Mouse (Mus musculus) spleen, embryonic (tissue): ENCODE results near the gene Rem2.

Source experiments
- CTCF ChIA-PET: fragments of 350-600 bp; sonication (Branson Sonifier 250); formaldehyde crosslinking; loops from one replicate; lab custom pipeline; 2022; lab: Charles Lee

Gene Rem2

DNA sequence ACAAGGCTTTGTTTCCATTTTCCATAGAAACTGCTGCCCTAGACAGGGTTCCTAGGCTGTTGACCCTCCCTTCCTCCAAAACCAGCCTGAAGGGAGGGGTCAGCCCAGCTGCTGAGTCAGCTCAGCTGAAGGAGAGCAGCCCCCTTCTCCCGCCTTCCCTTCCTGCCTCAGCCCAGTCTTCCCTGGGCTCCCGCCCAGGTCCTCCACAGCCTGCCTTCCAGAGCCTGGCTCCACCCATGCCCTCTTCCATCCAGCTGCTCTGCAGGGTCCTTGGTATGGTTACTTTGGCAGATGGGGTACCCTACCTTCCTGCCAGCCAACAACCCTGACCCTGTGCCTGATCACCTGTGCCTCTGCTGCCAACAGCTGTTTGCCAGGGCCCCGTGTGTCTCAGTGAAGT is 32.7 kb upstream of the Rem2 start:
- CTCF ChIA-PET, result interaction anchor here (0.9 kb wide), 1 partner anchor 11 kb away, joined by 3 read pairs; no protein-coding TSS in a partner anchor

DNA sequence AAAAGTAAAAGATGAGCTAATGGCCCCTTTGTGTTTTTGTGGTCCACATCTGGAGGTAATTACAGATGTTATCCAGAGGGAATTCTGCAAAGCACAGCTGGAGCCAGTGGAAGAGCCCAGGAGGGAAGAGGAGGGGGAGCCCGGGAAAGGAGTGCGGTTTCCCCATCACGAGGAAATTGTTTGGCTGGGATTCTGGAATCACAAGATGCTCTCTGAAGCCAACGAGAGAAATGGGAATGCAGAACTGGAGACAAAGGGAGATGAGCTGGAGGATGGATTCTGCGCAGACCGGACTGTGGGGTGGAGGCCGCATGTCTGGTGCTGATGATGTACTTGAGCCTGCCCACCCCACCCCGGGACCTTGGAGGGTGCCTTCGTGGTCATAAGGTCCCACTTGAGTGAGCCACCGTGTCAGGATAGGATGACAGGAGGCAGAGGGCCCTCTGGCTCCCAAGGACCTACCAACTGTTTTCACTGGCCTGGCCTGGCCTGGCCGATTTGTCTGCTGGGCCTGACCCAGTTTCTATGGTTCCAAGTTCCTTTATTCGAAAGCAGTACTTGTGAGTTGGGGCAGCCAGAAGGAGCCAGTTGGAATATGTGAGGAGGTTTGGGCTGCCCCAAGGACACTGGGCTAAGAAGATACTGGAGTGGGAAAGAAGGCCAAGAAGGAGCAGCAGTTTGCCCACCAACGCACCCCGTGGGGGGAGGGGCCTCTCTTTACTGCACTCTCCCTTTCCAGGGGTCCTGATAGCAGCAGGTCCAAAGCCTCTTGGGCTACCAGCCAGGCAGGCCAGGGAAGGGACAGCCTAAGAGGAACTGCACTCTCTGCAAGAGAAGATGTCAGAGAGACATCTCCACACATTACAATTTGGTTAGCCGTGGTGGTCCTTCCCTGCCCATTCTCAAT is 31.9 kb upstream of the Rem2 start:
- CTCF ChIA-PET, result no interaction called here

DNA sequence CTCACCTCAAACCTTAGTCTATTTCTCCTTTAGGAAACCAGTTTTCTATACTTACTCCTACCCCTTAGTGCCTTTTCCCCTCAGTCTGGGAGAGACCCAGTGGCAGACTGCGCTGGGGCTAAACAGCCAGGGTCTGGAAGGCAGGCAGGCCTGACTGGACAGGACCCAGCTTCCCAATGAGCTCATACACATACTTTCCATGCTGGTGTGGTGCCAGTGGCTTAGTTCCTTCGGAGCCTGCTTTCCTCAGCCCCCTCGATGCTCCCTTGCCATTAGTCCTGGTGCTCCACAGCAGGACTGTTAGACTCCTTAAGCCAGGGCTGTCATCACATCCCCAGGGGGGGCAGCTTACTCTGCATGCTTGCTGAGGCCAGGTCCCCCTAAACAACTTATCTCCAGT is 30.4 kb upstream of the Rem2 start:
- CTCF ChIA-PET, result interaction anchor here (1.2 kb wide), 1 partner anchor 9 kb away, joined by 3 read pairs; no protein-coding TSS in a partner anchor

DNA sequence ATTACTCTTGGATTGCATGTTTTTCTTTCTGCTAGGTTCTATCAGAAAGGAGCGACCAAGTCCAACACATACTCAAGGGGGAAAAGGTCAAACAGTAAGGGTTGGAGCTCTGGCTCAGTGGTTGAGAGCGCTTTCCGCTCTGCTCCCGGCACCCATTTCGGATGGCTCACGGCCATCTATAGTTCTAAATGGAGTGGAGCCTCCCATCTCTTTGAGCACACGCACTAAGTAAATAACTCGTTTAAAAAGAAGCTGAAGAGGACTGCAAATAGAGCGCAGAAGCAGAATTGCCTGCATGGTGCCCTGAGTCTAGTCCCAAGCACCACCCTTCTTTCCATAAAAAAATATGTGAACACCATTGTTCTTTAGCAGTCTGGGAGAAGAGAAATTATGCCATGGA is 22.3 kb upstream of the Rem2 start:
- CTCF ChIA-PET, result interaction anchor here (0.5 to 1.2 kb wide), 3 partner anchors 25 to 1272 kb away, joined by 3 read pairs; no protein-coding TSS in a partner anchor

DNA sequence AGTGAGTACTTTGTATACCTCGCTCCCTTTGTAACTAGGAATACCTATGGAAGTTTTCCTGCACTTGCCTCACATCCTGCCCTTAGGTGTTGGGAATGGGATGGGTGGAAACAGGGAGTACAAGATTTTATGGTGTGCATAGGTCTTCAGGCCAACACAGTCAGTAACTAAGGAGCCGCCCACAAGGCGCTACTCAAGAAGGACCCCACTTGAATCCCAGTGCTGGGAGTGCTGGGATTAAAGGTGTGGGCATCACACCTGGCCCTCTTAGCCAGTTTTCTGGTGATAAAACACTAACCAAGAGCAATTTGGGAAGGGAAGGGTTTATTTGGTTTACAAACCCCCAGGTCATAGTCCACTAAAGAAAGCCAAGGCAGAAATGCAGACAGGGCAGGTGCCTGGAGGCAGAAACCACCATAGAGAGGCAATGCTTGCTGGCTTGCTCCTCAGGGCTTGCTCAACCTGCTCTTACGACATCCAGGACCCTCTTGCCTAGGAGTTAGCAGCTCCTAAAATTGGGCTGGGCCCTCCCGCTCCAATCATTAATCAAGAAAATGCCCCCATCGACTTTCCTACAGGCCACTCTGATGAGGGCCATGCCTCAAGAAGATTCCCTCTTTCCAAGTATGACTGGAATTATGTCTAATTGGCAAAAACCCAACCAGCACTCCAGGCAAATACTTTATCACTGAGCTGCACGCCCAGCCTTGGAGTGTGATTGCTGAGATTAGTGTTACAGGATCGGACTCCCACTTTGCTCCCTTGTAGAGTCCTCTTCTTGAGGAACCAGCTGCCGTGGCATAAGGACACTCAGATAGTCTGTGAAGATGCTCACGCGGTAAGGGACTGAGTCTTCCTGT is 21.0 kb upstream of the Rem2 start:
- CTCF ChIA-PET, result no interaction called here

DNA sequence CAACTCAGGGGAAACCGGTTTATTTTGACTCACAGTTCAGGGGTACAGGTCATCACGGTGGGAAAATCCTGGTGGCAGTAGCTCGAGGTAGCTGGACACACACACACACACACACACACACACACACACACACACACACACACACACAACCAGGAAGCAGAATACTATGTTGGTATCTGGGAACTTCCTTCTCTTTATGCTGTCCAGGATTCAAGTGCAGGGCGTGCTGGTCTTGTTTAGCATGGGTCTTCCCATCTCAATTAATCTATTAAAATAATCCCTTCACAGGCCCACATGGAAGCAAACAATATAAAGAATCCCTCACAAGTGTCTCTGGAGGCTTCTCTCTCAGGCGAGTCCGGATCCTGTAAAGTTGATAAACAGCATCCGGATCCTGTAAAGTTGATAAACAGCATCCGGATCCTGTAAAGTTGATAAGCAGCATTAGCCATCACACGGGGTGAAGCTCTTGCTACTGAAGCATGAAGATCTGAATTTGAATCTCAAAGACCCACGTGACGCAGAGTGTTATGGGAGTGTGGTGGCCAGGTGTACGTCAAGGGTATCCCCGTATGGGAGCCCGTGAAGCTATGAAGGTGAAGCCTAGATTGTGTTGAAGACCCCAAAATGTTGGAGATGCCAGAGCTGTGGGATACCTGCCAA is 17.9 kb upstream of the Rem2 start:
- CTCF ChIA-PET, result interaction anchor here (0.6 kb wide), 1 partner anchor 92 kb away, joined by 9 read pairs; no protein-coding TSS in a partner anchor

DNA sequence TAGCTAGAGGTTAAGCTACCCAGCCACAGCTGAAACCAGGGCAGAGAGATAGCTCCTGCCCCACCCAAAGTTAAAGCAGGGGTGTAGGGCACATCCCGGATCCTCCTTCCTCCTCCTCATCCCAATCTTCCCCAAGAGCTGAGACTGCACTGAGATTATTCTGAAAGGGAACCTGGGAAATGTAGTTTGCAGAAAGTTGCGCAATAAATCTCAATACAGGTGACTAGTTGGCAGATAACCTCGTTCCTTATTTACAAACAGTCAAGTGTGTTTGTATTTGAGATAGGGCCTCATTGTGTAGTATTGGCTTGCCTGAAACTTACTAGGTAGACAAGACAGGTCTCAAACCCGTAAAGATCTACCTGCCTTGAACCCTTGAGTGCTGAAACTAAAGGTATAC is 13.8 kb upstream of the Rem2 start:
- CTCF ChIA-PET, result interaction anchor here (0.6 to 0.7 kb wide), 2 partner anchors 30 to 121 kb away, joined by 4 to 19 read pairs; no protein-coding TSS in a partner anchor

DNA sequence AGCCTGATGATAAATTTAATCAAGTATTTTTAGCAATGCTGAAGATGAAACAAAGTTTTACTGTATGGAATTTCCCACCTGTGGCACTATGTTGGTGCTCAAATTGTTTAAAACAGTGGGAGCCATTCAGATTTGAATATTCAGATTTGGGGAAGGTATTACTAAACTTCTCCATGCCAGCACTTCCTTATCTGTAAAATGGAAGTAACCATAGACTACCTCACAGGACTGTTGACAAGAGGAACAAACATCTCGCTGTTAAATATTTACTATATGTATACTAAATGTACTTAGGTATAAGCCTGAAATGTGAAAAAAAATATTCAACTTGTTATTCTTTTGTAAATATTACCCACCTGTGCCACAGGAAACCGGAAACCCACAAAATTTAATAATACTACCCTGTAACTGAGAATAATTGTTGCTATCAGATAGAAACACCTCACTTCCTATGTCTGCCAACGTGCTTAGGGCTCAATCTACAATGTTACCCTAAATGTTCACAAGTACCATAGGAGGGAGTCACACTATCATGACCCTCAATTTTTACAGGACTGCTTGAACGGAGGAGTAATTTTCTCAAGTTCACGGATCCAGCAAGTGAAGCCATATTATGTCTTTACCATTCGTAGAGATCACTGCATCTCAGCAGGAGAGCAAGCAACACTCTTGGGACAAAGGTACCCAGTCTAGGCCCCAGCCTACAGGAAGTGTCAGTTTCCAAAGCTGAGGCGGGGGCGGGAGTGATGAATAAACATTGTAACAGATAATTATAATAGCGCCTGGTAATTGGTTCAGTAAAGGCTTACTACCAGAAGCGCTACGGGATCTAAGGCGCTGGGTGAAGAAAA is 12.6 kb upstream of the Rem2 start:
- CTCF ChIA-PET, result no interaction called here

DNA sequence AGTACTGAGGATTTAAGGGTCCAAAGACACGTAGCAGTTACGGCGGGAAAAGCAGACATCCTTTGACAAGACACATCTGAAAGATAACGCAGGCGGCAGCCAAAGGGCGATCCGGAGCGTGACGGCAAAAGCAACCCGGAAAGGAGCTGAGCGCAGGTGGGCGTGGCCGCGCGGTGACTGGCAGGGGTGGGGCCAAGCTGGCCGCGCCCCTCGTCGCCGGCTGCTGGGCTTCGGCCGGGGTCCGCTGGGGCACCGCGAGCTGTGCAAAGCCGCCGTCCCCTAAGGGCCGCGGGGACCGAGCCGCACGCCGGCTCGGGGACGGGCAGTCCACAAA is 12.0 kb upstream of the Rem2 start, which contains the start of gene Lrp10:
TSS of gene Lrp10 (plus strand) at position 179 of the 334 bp plus-strand sequence.
- CTCF ChIA-PET, result no interaction called here

DNA sequence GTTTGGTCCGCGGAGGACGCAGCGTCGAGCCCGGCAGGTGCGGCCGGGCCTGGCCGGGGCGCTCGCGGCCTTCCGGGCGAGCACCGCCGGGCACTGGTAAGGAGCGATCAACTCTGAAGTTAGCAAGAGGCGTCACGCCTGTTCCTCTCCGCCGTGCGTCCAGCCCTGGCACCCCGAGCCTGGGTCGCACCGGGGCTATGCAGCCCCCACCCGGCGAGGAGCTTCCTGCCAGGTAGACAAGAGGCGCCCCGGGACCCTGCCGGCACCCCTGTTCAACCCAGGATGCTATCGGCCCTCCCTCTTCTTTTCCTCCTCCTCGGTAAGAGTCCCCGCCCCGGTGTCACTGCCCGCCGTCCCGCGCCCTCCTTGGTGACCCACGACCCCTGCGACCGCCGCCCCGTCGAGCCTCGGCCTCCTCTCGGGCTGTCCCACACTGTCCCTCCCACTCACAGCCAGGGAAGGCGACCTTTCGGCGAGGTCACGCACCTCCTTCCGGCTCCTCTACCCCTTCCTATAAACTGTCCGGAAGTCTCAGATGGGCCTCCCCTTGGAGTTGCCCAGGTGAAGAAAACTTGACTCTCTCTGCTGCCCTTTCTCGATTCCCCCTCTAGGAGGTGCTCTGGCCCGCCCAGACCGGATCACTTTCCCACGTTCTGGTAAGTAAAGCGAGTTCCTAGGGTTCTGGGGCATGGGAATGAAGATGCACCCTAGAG is 11.5 kb upstream of the Rem2 start:
- CTCF ChIA-PET, result interaction anchor here (0.6 kb wide), 1 partner anchor 242 kb away, joined by 4 read pairs; no protein-coding TSS in a partner anchor

DNA sequence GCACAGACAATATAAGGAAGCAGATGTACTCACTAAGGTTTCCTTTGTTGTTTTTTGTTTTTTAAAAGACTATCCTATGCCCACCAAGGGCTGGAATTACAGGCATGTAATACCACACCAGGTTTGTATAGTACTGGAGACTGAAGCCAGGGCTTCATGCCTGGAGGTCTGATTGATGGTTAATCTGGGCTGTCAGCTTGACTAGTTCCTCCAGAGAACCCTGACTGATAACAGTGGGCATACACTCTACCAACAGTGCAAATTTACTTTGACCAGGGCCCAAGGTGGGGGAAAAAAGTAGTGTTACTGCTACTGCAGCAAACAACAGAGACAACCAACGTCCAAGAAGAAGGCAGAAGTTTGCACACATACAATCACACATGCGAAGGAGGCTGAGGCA is 4.4 kb upstream of the Rem2 start:
- CTCF ChIA-PET, result no interaction called here

DNA sequence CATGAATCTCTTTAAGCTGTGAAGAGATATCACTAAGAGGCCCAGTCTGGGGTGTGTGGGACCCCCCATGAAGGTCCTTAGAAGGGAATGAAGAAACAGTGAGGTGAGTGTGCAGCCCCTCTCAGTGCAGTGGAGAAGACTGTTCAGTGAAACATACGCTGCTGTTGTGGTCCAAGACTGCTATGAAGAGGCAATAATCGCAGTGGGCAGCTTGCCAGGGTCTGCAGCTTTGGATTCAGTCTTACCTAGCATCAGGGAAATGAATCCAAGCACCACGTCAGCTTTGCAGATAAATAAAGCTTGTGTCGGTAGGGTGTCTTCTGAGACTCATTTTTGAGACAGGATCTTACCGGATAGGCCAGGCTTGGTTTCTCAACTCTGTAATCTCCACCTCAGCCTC is 3.2 kb upstream of the Rem2 start:
- CTCF ChIA-PET, result no interaction called here

DNA sequence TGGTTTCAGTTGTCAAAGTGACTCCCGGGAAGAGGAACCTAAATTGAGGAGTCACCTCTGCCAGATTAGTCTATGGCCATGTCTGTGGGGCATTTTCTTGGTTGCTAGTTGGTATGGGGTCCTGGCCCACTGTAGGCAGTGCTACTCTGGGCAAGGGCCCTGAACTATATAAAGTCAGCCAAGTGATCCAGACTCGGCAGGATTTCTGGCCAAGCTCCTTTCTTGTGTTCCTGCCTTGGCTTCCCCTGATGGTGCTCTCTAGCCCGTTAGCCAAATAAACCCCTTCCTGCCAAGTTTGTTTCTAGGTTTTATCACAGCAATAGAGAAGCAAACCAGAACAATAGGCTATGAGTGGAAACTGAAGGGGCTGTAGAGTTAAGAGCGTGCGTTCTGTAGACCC is 1.2 kb upstream of the Rem2 start:
- CTCF ChIA-PET, result no interaction called here

DNA sequence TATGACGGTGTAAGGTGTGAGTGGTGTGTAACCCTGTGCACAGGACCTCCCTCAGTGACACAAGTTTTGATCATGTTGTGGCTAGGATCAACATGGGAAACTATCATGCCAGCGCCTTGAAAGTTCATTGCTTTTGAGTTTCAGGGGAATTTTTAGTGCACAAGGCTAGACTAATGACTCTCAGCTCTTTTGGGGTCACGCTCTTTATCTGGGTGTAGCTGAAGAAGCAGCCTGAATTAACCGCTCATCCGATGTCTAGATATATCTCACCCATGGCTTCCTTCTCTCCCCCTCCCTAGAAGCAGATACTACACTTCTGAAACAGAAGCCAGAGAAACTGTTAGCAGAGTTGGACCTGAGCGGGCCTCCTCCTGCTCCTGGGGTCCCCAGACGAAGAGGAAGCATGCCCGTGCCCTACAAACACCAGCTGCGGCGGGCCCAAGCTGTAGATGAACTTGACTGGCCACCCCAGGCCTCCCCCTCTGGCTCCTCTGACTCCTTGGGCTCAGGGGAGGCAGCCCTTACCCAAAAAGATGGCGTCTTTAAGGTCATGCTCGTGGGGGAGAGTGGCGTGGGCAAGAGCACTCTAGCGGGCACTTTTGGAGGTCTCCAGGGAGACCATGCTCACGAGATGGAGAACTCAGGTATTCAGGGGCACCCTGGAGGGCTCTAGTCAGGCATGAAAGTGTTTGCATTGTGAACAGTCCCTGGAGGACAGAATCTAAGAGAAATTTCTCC is 1.4 kb downstream of the Rem2 start:
- CTCF ChIA-PET, result no interaction called here

DNA sequence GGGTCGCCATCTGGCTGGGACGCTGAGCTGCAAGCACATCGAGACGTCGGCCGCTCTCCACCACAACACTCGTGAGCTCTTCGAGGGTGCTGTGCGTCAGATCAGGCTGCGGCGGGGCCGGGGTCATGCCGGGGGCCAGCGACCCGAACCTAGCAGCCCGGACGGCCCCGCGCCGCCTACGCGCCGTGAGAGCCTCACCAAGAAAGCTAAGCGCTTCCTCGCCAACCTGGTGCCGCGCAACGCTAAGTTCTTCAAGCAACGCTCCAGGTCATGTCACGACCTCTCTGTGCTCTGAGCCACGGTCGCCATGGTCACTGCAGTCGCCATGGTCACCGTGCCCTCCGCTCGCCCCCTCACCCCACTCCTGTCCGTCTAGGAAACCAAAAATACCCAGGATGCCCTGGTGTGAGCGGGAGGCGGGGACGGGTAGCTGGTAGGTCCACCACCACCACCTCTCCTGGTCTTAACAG is 3.6 kb downstream of the Rem2 start:
- CTCF ChIA-PET, result interaction anchor here (1.2 to 1.3 kb wide), 2 partner anchors 12 to 26 kb away, joined by 3 read pairs; no protein-coding TSS in a partner anchor

DNA sequence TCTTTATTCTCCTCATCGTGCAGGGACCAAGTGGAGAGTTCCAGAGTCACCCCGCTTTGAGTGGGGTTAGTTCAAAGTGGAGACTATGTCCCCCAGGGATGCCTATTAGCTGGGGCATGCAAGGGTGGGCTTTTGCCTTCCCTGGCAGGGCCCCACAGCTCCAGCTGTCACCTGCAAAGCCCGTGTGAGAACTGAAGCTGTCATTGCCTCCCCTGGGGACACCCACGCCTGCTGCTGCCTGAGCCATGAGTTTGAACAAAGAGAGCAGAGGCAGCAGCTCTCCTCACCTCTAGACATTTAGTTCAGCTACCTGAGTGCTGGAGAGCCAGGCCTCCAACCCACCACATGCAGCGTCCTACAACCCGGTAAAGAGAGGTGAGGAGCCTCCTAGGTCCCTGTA is 4.8 kb downstream of the Rem2 start:
- CTCF ChIA-PET, result no interaction called here

DNA sequence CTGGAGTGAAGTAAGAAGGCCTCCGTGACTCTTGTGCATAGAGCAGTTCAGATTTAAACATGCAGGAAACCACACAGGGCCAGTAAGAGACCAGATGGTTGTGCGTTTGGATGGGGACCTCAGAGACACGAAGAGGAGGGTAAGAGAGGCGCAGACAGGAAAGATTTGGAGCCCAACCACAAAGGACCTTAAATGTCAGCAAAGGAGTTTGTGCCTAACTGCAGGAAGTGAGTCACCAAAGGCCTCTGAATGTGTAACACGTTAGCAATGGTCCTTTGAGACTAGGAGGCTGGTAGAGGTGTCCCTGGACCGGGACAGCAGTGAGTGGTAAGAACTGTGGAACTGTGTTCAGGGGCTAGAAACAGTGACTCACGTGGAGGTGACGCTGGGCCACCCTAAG is 5.5 kb downstream of the Rem2 start:
- CTCF ChIA-PET, result no interaction called here

DNA sequence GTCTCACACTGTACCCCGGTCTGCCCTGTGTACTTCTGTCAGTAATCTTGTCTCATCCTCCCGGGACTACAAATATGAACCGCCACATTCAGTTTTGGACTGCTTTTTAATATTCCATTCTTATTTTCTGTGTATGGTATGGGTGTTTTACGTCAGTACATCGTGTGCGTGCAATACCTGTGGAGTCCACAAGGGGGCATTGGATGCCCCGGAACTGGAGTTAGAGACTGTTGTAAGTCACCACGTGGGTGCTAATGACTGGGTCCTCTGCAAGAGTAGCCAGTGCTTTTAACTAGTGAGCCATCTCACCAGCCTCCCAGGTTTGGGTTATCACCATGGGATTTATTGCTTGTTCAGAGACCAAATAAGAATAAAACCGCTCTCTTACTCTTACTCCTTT is 6.6 kb downstream of the Rem2 start:
- CTCF ChIA-PET, result no interaction called here

DNA sequence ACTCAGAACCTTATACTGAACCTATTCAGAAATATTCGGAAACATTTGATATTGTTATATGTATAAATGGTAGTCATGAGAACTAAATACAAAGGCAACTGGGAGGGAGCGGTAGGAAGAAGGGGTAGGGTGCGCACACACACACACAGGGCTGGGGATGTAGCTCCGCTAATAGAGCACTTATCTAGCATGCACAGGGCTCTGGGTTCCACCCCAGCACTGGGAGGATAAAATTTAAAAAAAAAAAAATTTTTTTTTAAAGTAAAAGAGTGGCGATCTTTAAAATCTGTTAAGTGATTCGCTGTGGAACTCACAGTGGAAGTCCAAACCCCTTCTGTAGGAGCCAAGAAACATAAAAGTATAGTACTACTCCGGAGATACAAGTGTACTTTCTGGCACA is 10.0 kb downstream of the Rem2 start:
- CTCF ChIA-PET, result interaction anchor here (0.6 kb wide), 1 partner anchor 53 kb away, joined by 3 read pairs; no protein-coding TSS in a partner anchor
